Mouse (Mus musculus): ENCODE data around the gene Tex14.

- no peak for TF ChIP-seq CTCF (IDR thresholded peaks at IDR 0.05; ENCODE audit: borderline replicate concordance, insufficient read depth, low read depth, low read length)
- no peak for TF ChIP-seq POLR2A (IDR thresholded peaks at IDR 0.05; ENCODE audit: borderline replicate concordance, insufficient read depth, low read length)
Measured at GRCm38 (mm10) chr11:87580543-87581085, 175.7 kb downstream of the Tex14 start.
